Mouse (Mus musculus) liver, embryonic 12.5 days (tissue): ENCODE results near the gene Sh3bgrl2. TPM values are rescaled to one million over a fixed set of nuclear protein-coding genes. Genes with fewer than 3 reads are reported as not detected.

Source experiments
- ATAC-seq: fragments of 200-750 bp; cut with Nextera tagmentation; 2 replicates; pipeline ENCODE4 v1.8.0; 2017; ENCODE audit warnings: moderate number of reproducible peaks, mild to moderate bottlenecking, moderate library complexity
- H3K27ac ChIP-seq: fragments of 300-500 bp; sonication (generic); 2 replicates; pipeline ENCODE4 v1.5.1; 2016; ENCODE audit warnings: mild to moderate bottlenecking
- H3K27me3 ChIP-seq: fragments of 300-500 bp; sonication (generic); replicated peaks from 2 replicates; pipeline ENCODE4 v1.6.1; 2016; ENCODE audit warnings: mild to moderate bottlenecking, moderate library complexity
- H3K36me3 ChIP-seq: fragments of 300-500 bp; sonication (generic); 2 replicates; pipeline ENCODE4 v1.6.1; 2016; ENCODE audit warnings: mild to moderate bottlenecking, moderate library complexity
- H3K4me1 ChIP-seq: fragments of 300-500 bp; sonication (generic); 2 replicates; pipeline ENCODE4 v1.6.1; 2016
- H3K4me2 ChIP-seq: fragments of 300-500 bp; sonication (generic); 2 replicates; pipeline ENCODE4 v1.6.1; 2016; ENCODE audit warnings: mild to moderate bottlenecking, moderate library complexity
- H3K4me3 ChIP-seq: fragments of 300-500 bp; sonication (generic); 2 replicates; pipeline ENCODE4 v1.5.1; 2016; ENCODE audit warnings: mild to moderate bottlenecking, moderate library complexity
- H3K9ac ChIP-seq: fragments of 300-500 bp; sonication (generic); 2 replicates; pipeline ENCODE4 v1.6.1; 2016; ENCODE audit warnings: mild to moderate bottlenecking, moderate library complexity
- H3K9me3 ChIP-seq: fragments of 300-500 bp; sonication (generic); replicated peaks from 2 replicates; pipeline ENCODE4 v1.6.1; 2016; ENCODE audit warnings: mild to moderate bottlenecking, moderate library complexity
- WGBS: fragments of 180-500 bp; shearing (Covaris S2); methylation state at CpG from one replicate; pipeline ENCODE4 v1.1.7; 2016; ENCODE audit not compliant: insufficient replicate concordance; 5-methylcytosine and 5-hydroxymethylcytosine counted together
- polyA plus RNA-seq: library from polyadenylated mRNA; unstranded; fragments of >200 nt; fragmentation: Nextera tagmentation; extraction: Ambion mirVana; gene quantifications from 2 replicates; pipeline ENCODE4 v1.2.1, GENCODE M21; 2016

Sh3bgrl2 gene
- polyA plus RNA-seq, 1 experiment from 2014 or later: 9.7 TPM

DNA sequence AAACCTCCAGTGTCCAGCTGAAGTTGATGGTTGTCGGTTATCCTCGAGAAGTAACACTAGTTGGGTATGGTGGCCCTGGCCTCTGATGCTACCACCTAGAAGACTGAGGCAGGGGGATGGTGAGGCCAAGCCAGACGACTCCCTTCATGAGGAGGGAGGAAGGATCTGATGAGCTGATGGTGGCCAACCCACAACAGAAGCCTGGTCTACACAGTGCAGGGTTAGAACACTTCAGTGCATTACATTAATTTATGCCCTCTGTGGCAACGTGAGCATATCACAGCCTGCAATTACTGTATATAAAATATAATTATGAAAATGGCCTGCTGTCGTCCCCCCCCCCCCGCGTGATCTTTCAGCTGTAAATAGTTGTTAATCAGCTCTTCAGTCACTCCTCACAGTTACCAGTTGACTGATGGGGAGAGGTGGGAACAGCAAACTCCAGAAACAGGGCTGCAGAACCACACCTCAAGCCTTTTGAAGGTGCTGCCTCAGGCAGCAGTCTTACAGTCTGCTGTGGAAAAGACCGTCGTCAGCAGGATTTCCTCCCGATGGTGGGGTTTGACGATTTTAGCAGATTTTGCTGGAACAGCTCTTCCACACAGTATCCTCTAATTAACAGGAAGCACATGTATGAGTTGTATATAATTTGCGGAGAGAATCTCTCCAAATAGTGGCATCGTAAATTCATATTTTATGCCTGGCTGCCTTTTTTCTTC lies 17.0 kb downstream of the Sh3bgrl2 start:
- ATAC-seq: no peak
- no peaks in the 10 kb centered on the region for H3K9me3 ChIP-seq
- 51% methylated on average over 13 of the region's 13 CpGs for WGBS

DNA sequence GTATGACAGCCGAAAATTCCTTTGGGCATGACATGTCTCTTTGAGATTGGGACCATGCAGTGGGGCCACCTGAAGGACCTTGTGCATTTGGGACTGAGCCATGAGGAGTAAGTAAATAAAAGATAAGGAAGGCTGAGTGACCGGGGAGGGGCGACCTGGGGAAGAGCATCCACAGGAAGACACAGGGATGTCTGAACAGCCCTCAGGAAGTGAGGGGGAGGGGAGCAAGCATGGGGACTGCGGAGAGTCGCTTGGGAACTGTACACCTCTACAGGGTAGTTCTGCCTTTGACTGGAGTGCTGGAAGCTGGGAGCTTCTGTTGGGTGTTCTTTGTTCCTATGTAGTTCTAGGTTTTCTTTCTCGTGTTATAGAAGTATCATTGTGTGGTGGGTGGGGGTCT lies 18.0 kb downstream of the Sh3bgrl2 start:
- no peak overlapping the region for H3K27ac ChIP-seq
- 23% methylated on average over 6 of the region's 6 CpGs for WGBS
- no peaks in the 10 kb centered on the region for H3K36me3 ChIP-seq
- peaks cover 14% of the 10 kb centered on the region; the same call in 1 of the 2 replicates for H3K4me1 ChIP-seq
- no peak overlapping the region for H3K9ac ChIP-seq
- ATAC-seq: 0 out of 2 replicates have a peak, but pooled peaks have one; percentile 57
- no peak overlapping the region for H3K4me3 ChIP-seq
- H3K4me2 ChIP-seq: no peak overlapping the region
- no peaks in the 10 kb centered on the region for H3K27me3 ChIP-seq
- H3K9me3 ChIP-seq: no peaks in the 10 kb centered on the region

More for the DNA sequence above, 17.0 kb downstream of the Sh3bgrl2 start:
- Histone ChIP-seq H3K4me2 (no peak overlapping the region), H3K27me3 (no peaks in the 10 kb centered on the region), H3K4me3 (no peak overlapping the region), H3K36me3 (no peaks in the 10 kb centered on the region), H3K9ac (no peak overlapping the region), H3K4me1 (peaks cover 14% of the 10 kb centered on the region; the same call in 1 of the 2 replicates), H3K27ac (no peak overlapping the region)

DNA sequence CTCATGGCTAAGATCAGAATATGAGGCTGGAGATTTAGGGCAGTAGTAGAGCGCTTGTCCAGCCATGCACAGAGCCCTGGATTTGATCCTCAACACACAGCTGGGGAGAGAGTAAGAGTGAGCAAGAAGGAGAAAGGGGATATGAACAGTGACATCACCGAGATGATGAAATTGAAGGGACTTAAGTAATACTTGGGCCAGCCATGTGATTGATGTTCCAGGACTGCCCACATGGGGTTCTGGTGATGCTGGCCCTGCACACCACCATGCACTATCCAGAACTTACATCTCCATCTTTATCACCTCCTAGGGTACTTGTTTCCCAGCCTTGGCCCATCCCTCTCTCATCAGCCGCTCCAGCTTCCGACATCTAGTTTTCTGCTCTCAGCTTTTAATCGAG lies 20.0 kb downstream of the Sh3bgrl2 start:
- WGBS: 80% methylated on average over 5 of the region's 5 CpGs
- no peak overlapping the region for H3K4me3 ChIP-seq
- H3K9ac ChIP-seq: no peak overlapping the region
- H3K36me3 ChIP-seq: no peaks in the 10 kb centered on the region
- H3K9me3 ChIP-seq: no peaks in the 10 kb centered on the region
- no peak overlapping the region for H3K27ac ChIP-seq
- peaks cover 16% of the 10 kb centered on the region for H3K4me1 ChIP-seq
- H3K27me3 ChIP-seq: no peaks in the 10 kb centered on the region
- H3K4me2 ChIP-seq: no peak overlapping the region
- no peak for ATAC-seq

DNA sequence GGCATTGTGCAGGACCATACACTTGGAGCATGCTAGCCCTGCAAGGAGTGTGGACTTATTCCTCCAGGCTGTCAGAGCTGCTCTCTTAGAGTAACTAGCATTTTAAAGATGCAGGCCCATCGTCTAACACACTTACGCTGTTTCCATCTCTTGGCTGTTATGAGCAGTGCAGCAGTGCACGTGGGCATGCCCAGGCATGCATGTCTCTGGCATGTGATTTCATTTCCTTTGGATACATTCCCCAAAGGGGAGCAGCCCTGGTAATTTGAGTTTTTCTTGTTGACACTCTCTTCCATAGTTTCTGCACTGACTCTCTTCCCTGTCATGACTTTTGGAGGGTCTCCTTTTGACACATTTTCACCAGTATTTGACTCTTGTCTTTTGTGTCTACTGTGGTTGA lies 20.8 kb downstream of the Sh3bgrl2 start:
- no peak for ATAC-seq
- 78% methylated on average over 3 of the region's 3 CpGs for whole genome bisulfite sequencing
- H3K27ac ChIP-seq: no peak overlapping the region
- H3K36me3 ChIP-seq: no peaks in the 10 kb centered on the region
- H3K9ac ChIP-seq: no peak overlapping the region
- H3K4me1 ChIP-seq: peaks cover 21% of the 10 kb centered on the region
- no peak overlapping the region for H3K4me2 ChIP-seq
- H3K4me3 ChIP-seq: no peak overlapping the region
- no peaks in the 10 kb centered on the region for H3K27me3 ChIP-seq
- no peaks in the 10 kb centered on the region for H3K9me3 ChIP-seq

DNA sequence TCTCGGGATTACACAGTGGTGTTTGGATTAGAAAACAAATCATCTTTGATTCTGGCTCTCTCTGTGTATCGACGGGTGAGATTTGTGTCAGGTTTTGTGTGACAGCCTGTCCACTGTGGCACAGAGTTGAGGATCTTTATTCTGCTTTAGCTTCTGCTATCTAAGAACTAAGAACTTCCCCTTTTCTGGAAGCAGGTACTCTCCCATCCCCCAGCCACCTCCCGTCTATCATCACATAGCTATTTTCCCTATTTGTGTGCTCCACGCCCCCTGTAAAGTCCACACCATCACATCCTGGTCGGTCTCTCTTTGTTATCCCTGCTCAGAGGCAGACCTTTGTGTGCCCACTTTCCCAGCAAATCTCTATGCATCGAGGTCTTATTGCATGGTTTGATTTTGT lies 21.8 kb downstream of the Sh3bgrl2 start:
- no peak overlapping the region for H3K4me2 ChIP-seq
- WGBS: 33% methylated on average over 7 of the region's 7 CpGs
- no peak overlapping the region for H3K27ac ChIP-seq
- no peak overlapping the region for H3K9ac ChIP-seq
- peaks cover 21% of the 10 kb centered on the region for H3K4me1 ChIP-seq
- H3K36me3 ChIP-seq: no peaks in the 10 kb centered on the region
- H3K9me3 ChIP-seq: no peaks in the 10 kb centered on the region
- H3K4me3 ChIP-seq: no peak overlapping the region
- H3K27me3 ChIP-seq: no peaks in the 10 kb centered on the region
- no peak for ATAC-seq

DNA sequence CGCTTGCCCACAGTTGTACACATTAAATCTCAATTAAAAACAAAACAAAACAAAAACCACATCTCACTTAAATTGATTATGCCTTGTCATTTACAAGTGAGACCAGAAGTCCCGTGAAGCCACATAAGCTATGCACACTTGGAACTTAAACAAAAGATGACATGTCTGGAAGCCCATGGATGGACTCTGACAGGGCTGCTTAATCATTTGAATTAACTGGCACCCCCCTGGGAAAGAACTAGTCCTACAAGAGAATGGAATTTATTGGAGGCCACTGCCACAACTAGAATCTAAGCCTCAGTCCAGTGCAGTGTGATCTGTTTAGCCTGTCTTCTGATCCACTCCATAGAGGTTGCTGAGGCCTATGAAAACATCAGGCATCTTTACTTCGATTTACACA lies 23.2 kb downstream of the Sh3bgrl2 start:
- no peaks in the 10 kb centered on the region for H3K36me3 ChIP-seq
- ATAC-seq: no peak

DNA sequence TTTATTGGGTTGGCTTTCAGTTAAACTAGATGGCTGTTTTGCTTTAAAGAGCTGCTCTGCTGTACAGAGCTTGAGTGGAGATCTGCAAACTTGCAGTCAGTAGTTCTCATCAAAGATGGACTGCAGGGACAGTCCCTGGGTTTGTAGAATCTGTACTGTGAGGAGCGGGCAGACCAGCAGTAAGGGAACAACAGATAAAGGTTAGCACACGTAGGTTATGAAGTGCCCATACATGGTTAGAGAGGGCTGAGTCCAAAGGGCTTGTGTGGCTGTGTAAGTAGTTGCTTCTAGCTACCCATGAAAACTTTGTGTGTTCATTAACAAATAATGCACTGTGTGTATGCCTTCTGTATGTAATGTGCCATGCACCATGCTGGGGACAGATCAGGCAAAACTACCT lies 24.2 kb downstream of the Sh3bgrl2 start:
- H3K27ac ChIP-seq: no peak overlapping the region
- H3K27me3 ChIP-seq: no peaks in the 10 kb centered on the region
- H3K4me3 ChIP-seq: no peak overlapping the region
- H3K36me3 ChIP-seq: no peaks in the 10 kb centered on the region
- no peak overlapping the region for H3K4me2 ChIP-seq
- WGBS: 48% methylated on average over 2 of the region's 2 CpGs
- no peaks in the 10 kb centered on the region for H3K9me3 ChIP-seq
- no peak overlapping the region for H3K9ac ChIP-seq
- peaks cover 7% of the 10 kb centered on the region for H3K4me1 ChIP-seq
- no peak for ATAC-seq

More for the DNA sequence above, 23.2 kb downstream of the Sh3bgrl2 start:
- Histone ChIP-seq H3K4me1 (peaks cover 13% of the 10 kb centered on the region), H3K9me3 (no peaks in the 10 kb centered on the region), H3K27me3 (no peaks in the 10 kb centered on the region), H3K27ac (no peak overlapping the region), H3K4me2 (no peak overlapping the region), H3K9ac (no peak overlapping the region), H3K4me3 (no peak overlapping the region)
- WGBS: 54% methylated on average over 3 of the region's 3 CpGs

DNA sequence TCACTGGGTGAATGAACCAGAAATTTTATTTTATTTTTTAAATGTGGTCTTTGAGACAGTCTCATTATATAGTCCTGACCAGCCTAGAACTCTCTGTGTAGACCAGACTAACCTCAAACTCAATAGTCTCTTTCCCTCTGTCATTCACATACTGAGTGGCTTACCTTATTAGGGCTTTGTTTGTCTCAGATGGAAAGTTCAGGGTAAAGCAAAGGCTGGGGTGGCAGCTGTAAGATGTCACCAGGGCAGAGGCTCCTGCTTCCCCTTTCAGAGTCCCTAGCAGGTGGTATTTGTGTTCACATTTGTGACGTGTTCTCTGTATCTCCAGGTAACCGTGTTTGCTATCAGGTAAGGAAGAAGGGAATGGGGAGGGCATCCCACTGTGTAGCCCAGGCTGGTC lies 24.7 kb downstream of the Sh3bgrl2 start:
- H3K27ac ChIP-seq: no peak overlapping the region
- no peak overlapping the region for H3K4me3 ChIP-seq
- peaks cover 7% of the 10 kb centered on the region for H3K4me1 ChIP-seq
- H3K9ac ChIP-seq: no peak overlapping the region
- no peaks in the 10 kb centered on the region for H3K9me3 ChIP-seq
- no peaks in the 10 kb centered on the region for H3K27me3 ChIP-seq
- ATAC-seq: no peak
- H3K4me2 ChIP-seq: no peak overlapping the region
- WGBS: 42% methylated on average over 2 of the region's 2 CpGs
- no peaks in the 10 kb centered on the region for H3K36me3 ChIP-seq

DNA sequence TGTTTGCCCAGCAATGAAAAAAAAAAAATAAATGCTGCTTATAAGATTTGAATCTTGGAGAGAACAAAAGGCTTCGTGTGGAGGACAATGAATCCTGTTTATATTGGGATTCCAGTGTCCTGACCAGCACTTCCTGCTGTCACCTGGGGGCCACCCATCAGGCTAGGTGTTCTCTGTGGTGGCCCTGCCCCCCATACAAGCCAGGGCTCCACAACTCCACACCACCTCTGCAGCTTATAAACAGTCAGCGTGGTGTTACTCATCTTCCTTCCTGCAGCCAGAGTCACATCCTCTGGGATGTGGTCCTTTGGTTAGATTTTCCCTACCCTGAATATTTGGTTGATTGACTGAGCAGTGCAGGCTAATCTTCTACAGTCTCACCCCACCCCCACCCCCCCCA lies 25.5 kb downstream of the Sh3bgrl2 start:
- H3K4me2 ChIP-seq: no peak overlapping the region
- H3K27ac ChIP-seq: no peak overlapping the region
- WGBS: 25% methylated on average over 2 of the region's 2 CpGs
- H3K27me3 ChIP-seq: no peaks in the 10 kb centered on the region
- H3K9me3 ChIP-seq: no peaks in the 10 kb centered on the region
- H3K9ac ChIP-seq: no peak overlapping the region
- no peak for ATAC-seq
- no peak overlapping the region for H3K4me3 ChIP-seq
- H3K36me3 ChIP-seq: no peaks in the 10 kb centered on the region
- peaks cover 7% of the 10 kb centered on the region for H3K4me1 ChIP-seq

DNA sequence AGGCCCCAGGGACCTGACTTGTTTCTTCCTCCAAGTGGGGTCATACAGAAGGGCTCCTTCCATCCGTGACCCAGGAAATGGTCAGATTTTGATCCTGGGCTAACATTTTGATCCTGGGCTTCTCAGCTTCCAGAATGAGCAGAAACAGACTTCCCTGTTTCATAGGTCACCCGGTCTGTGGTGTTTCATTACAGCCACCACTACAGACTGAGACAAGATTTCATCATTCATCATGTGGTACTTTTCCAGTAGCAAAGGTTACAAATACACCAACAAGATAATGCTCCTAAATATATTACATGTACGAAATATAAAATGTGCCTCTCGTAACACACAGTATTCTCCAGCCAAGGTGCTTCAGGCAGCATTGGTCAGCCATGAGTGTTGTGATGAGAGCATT lies 27.3 kb downstream of the Sh3bgrl2 start:
- WGBS: 56% methylated on average over 4 of the region's 4 CpGs
- Histone ChIP-seq H3K4me3 (no peak overlapping the region), H3K27me3 (no peaks in the 10 kb centered on the region), H3K4me2 (no peak overlapping the region), H3K27ac (no peak overlapping the region), H3K36me3 (no peaks in the 10 kb centered on the region), H3K9ac (no peak overlapping the region), H3K4me1 (peaks cover 7% of the 10 kb centered on the region), H3K9me3 (no peaks in the 10 kb centered on the region)
- ATAC-seq: no peak

DNA sequence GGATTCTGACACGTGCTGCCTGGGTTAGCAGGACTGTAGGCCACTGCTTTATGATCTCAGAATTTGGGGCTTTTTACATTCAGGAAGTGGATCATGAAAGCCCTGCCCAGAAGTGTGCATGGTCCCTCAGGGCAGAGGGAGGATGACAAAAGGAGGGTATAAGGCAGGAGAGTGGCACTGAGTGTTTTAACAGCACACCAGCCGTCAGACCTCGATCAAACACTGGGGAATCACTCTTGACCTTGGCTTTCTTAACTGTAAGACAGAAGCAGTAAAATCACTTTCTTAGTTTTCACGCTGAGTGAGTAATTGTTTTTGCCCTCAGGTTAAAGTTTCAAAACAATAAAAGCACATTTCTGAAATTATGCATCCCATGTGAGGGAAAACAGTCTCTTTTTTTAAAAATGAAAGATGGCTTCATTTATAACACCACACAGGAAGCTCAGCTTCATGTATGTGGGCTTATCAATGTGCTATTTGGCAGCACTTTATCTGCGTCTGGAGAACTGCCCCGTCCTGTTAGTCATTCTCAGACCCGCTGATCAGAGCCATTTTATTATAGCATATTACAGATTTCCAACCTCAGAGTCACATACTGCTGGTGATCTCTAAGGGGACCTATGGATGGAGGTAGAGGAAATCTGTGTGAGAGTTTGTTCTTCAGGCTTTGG lies 28.0 kb downstream of the Sh3bgrl2 start:
- Histone ChIP-seq H3K4me3 (no peak overlapping the region), H3K4me2 (no peak overlapping the region), H3K27me3 (no peaks in the 10 kb centered on the region), H3K36me3 (no peaks in the 10 kb centered on the region), H3K9ac (no peak overlapping the region), H3K27ac (no peak overlapping the region), H3K9me3 (no peaks in the 10 kb centered on the region), H3K4me1 (peaks cover 7% of the 10 kb centered on the region)
- whole genome bisulfite sequencing: 49% methylated on average over 7 of the region's 7 CpGs
- no peak for ATAC-seq

DNA sequence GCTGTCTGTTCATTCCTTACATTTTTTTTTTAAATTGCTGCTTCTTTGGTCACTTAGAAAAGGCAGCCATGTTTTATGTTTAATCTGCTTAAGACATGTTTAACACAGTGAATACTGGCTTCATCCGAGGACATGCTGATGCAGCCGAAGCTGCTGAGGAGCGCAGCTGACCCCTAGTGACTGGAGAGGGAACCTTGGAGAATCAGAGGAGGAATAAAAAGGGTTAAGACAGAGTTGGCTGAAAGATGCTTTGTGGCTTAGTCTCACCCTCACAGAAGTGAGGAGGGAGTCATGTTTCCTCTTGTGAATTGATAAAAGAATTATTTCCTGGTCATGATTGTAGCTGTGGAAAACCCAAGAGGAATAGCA lies 28.5 kb downstream of the Sh3bgrl2 start:
- 41% methylated on average over 3 of the region's 3 CpGs for WGBS

More for the DNA sequence above, 28.5 kb downstream of the Sh3bgrl2 start:
- ATAC-seq: no peak
- H3K4me2 ChIP-seq: no peak overlapping the region
- H3K27me3 ChIP-seq: no peaks in the 10 kb centered on the region
- no peak overlapping the region for H3K4me3 ChIP-seq
- no peaks in the 10 kb centered on the region for H3K36me3 ChIP-seq
- H3K9ac ChIP-seq: no peak overlapping the region
- H3K27ac ChIP-seq: no peak overlapping the region
- H3K9me3 ChIP-seq: no peaks in the 10 kb centered on the region
- H3K4me1 ChIP-seq: peaks cover 7% of the 10 kb centered on the region
